Mouse (Mus musculus): Measurements from ENCODE around the gene 2700049A03Rik.

2700049A03Rik gene

DNA sequence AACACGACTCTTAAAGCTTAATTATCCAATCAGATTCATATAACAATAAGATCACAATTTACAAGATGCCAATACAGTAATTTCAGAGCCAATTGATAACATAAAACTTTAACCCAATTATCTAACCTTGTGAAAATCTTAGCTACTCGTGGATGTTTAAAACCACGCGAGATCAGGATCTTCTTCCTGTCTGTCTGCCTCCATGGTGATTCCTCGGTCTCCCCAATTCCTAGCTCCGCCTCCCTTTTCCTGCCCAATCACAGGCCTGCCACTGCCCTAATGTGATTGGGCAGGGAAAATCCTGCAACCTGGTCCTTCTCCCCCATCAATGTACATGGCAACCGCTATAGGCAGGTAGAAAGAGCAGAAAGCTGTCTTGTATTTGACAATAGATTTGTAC, 132.7 kb downstream of the 2700049A03Rik start:
- DNase-seq (ENCODE audit: low spot score): no peak

DNA sequence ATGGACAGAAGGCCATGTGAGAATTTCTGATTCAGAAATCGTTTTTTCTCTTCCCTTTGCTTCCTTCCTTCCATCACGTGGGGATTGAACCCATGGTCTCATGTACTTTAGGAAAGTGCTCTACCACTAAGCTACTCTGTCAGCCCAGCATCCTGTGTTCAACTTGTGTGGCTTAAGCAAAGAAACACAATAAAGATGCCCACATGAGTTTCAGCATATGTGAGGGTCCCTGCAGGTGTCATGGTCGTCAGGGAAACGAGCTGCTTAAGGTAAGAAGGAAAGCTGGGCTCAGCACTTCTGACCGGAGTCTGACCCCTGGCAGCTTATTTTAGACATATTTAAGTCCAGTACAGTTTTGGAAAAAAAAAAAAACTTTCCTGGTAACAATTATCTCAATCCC, 134.5 kb downstream of the 2700049A03Rik start:
- no peak for DNase-seq (ENCODE audit: low spot score)

DNA sequence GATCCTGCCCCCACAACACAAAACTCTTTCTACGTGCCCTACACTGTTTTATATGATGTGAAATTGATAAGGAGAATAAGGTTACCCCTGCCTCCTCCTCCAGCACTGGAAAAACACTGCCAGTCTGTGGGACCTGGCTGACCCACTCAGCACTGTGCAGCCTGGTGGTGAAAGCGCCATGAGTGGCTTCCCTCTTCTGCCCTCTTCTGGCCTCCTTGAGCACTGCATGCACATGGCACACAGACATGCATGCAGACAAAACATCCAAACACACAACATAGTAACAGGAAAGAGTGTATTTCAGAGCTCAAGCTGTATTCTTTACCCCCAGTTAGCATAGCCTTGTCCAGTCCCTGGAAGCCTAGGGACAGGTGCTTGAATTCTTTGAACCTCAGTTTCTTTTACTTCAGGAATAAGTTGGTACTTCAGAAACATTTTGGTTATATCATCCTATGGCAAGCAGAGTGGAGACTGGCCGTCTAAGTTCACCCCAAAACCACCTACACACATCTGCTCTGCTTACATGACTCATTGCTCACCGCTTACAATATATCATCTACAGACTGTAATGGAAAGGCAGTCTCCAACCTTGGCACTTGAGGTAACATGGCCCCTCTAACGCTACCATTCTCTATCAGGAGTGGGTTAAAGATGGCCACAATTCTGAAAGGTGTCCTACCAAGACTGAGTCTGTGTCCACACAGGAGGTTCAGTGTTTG, 138.0 kb downstream of the 2700049A03Rik start:
- no peak for DNase-seq (ENCODE audit: low spot score)

- no peak for DNase-seq (ENCODE audit: low spot score)
These were observed 139.4 kb downstream of the 2700049A03Rik start for GRCm38 (mm10) chr12:71275906-71276595.

- no peak for DNase-seq (ENCODE audit: low spot score)
These were observed 143.0 kb downstream of the 2700049A03Rik start for GRCm38 (mm10) chr12:71279521-71280262.

DNA sequence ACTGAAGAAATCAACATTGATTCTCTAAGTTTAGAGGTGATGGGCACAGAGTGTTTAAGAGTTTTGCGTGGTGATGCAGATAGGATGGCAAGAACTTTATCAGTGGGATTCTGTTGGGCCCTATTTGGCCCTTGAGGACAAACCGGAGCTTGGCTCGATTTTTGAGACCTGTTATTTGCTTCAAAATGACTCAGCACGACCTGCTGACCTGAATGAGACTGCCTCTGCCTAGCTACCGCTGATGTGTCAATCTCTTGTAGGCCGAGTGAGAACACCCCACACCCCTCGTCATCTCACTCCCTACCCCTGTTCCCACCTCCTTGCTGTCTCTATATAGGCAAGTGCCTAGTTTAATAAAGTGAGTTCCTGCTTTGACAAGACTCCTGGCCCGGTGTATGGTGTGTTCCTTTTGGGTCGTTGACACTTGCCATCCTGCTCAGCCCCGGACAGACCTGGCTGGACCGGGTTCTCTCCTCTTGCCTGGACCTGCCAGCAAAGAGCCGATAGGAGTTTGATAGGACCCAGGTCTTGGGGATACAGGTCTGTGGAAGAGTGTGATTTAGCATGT, 144.6 kb downstream of the 2700049A03Rik start:
- DNase-seq (ENCODE audit: low spot score): no peak

- no peak for DNase-seq (ENCODE audit: low spot score)
These were observed 148.8 kb downstream of the 2700049A03Rik start for GRCm38 (mm10) chr12:71285399-71285798.

GRCm38 (mm10) chr12:71290460-71290859, 153.8 kb downstream of the 2700049A03Rik start:
- DNase-seq (ENCODE audit: low spot score): no peak

Data from adipocyte (in vitro differentiated cells).